Mouse (Mus musculus) A20 (cell line): ENCODE data around the gene Tbx4.

Source experiments
- DNase-seq: peaks from one replicate; pipeline ENCODE4 v3.0.0-alpha.2; 2011; ENCODE audit warnings: low read depth, low spot score

Gene Tbx4

DNA sequence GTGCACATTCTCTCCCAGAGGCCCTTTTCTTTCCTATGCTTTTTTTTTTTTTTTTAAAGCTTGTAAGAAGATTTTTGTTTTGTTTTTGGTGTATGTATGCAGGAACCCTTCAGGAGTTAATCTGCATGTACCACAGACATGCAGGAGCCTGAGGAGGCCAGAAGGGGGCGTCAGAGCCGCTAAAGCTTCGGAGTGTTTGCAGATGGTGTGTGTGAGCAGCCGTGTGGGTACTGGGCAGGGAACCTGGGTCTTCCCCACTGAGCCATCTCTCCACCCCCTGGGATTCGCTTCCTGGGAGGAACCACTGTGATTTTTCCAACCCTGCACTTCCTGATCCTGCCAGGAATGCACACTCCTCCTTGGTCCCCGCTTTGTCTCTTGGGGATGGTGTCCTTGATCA is 35.5 kb upstream of the Tbx4 start:
- DNase-seq: peak; percentile 49

DNA sequence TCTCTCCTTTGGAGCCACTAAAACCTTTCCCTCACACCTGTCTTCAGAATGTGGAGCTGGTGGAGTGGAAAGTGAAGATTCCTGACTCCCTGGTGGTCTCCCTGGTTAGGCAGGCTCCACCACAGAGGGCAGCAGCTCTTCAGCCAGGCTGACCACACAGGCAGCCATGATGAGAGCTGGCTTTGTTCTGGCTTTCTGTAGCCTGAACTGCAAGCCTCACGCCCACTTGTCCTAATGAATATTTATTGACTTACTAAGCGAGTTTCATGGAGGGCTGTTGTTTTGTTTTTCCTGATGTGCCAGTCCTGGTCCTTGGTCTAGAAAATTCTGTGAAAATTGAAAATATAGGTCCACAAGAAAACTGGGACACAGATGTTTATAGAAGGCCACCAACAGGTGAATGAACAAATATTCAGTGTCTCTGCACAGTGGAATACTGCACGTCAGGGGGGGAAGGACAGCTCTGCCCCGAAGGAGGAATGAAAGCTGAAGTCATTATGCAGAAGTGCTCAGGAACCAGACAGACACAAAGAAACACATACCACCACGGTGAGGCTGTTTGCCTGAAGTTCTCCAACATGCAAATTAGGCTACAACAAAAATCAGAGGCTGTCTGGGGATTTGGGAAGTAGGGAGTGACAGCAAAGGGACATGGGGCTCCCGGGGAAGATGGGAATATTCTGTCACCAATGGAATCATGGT is 28.1 kb upstream of the Tbx4 start:
- no peak for DNase-seq

DNA sequence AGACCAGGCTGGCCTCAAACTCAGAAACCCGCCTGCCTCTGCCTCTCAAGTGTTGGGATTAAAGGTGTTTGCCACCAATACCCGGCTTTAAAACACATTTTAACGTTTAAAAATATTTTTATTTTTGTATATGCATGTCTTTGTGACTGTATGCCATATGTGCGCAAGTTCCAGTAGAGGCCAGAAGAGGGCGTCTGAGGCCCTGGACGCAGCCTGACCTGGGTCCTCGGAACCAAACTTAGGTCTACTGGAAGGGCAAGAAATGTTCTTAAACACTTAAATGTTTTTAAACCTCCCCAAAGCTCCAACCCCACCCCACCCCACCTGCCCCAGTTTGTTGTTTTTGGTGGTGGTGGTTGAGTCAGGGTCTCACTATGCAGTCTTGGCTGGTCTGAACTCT is 21.9 kb upstream of the Tbx4 start:
- peak; percentile 65 for DNase-seq

DNA sequence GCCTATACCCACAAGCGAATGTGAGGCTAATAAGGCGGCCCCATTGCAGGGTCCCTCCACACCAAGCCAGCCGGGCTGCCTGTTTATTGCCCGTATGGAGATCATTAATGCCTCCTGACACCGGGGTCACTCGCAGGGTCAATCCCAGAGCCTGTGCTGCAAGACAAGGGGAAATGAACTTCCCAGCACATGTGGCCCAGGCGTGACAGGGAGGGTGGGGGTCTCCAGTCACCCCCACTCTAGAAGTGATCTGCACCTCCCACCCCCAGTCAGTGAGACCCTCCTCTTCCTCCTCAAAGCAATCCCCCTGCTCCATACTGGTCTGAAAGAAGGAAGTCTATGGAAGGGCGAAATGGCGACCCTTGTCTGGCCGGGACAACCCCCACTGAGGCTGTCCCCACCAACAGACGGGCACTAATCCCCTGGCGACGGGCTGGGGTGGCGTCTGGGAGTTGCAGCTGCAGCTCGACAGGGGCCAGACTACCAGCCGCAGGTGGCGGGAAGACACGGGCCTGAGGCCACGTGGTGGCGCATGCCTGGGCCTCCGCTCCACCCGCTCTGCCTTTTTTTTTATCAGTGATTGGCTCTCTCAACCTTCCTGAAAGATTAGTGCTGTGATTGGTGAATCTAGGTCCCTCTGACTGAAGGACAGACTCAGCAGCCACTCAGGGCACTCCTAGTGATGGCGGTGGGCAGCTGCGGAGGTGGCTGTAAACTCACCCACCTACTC is 10.0 kb upstream of the Tbx4 start:
- no peak for DNase-seq

DNA sequence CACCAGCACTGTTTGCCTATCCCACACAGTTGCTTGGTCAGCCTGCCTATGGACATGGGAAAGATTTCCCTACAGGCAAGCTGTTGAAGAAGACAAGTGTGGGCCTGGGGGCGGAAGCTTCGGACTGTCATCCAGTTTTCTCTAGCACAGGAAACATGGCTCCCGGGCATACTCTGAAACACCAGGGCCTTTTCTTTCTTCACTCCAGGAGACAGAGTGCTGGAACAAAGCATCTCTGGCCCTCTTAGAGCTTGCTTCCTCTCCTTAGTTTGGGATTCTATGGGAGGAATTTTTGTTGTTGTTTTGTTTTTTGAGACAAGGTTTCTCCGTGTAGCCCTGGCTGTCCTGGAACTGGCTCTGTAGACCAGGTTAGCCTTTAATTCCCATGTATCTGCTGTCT is 1.7 kb upstream of the Tbx4 start:
- no peak for DNase-seq

DNA sequence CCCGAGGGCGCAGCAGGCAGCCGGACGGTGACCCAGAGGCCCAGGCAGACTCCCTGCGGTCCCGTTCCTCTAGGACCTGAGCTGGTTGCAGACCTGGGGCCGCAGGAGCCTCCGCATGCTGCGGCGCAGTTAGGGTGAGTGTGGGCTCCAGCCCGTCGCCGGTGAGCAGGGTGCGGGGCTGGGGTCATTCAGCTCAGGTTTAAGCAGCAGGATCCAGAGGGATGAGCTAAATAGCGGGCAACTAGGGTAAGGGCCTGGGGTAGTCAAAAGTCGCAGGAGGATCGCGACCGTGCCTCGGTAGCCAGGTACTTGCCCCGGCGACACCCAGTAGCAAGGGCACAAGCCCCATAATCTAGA is 185 bp downstream of the Tbx4 start:
- DNase-seq: no peak

DNA sequence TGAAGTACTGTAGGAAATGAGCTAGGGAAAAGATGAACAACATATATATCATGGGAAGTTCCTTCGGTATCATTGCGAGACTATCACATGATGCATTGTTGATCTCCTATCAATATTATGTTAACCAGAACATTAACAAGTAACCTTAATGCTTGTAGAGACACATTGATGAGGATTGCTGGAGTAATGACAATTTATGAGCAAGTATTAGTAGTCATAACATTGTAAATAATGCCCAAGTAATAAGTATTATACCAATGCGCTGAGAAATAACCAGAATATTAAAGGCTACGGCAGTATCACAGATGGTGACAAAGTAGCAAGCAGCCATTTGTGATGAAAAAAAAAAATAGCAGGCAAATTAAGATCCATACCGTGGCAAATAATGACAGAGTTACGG is 1.1 kb downstream of the Tbx4 start:
- no peak for DNase-seq

DNA sequence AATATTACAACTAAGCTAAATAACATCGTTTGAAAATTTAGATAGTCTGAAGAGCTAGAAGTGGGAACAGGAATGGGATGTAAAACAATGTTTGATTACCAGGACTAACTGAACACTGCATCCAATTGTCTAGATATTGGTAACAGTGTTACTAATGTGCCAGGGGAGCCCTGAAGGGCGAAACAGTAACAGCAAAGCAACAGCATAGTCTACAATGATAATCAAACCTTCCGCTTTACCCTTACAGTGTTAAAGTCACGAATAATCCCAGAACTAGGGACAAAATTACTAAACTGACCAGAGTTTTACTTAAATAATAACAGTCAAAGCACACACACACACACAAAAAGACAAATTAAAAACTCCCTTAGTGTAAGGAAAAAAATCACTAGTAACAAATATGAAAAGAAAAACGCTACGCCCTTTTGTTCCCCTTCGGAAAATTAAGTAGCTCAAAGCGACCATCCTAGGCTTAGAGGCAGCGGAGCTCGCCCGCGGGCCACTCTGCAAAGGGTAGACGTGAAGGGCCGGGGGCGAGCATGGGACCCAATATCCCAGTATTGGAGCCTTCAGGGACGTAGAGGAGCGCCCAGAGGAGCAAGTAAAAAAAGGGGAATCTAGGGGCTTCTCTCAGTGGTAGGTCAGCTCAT is 1.7 kb downstream of the Tbx4 start:
- DNase-seq: no peak

DNA sequence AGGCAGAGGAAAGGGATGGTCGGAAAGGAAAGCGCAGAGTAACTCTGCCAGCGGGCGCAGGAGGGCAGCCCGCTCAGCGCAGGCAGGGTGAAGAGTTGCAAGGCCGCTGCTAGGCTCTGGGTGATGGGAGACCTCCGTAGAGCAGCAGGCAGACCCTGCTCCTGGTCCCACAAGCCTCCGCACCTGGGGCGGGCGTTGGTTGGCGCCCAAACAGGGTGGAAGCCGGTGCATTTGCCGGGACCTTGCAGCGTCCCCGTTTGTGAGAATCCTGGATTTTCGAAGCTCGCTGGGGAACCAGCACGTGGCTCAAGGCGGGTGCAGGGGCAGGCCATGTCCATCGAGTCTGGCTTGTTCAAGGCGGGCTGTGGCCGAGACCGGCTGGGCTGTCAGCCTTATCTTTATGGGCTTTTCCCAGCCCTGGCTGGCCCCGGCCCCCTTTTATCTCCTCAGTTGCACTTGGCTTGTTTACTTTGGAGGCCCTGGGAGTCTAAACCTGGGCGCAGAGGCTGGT is 2.3 kb downstream of the Tbx4 start:
- DNase-seq: no peak

DNA sequence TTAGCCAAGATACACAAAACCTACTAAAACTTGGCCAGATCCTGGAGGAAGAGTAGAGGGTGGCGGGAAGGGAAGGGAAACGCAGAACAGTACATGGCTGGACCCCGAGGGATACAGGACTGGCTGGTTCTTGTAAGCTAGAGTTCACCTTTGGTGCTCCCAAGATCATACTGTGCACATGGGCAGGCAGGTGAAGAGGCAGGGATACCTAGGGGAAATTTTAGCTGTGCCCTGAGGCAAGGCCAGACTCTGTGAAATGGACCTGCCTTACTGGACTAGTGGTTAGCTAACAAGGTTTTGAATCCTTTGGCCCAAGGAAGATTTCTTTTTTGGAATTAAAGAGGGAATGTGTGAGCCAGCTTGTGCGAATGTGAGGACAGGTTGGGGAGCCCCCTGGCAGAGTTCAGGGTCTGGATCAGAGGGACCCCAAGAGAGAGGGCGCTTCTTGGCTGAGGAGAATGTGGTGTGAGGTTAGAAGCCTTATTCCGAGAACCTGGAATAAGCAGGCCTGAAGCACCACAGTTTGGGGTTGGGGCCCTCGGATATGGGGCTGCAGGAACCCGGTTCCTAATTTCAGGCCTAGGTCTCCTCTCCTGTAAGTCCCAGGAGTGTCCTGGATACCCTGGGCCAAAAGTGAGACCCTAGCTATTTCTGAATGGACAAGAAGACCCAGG is 3.0 kb downstream of the Tbx4 start:
- no peak for DNase-seq

DNA sequence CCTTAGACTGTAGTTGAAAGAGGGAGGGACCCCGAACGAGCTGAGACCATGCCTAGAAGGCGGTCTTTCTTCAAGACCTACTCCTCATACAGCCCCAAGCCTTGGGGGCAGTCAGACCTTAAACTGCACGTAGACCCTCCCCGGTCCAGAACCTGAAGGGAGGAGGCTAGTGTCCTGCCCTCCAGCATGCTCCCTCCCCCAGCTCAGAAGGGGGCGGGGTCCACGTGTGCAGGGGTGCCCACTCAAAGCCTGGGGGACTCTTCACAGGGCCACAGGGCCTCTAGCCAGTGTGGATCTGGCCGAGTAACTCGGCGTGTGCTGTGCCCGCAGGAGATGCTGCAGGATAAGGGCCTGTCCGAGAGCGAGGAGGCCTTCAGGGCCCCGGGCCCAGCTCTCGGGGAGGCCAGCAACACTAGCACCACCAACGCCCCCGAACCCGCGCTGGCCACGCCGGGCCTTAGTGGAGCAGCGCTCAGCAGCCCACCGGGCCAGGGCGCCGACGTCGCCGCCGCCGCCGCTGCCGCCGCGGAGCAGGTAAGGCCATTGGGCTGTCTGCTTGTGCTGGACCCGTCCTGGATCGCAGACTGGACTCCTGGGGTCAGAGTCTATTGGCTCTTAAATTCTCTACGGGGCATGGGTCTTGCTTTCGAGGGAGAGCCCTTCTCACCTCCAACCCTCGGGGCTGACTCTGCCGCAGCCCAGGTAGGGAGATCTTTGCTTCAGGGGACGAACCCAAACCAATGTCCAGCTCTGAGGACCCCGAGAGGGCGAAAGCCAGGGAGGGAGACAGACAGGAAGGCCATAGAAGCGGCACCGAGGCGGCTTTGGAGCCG is 3.7 kb downstream of the Tbx4 start:
- DNase-seq: no peak

DNA sequence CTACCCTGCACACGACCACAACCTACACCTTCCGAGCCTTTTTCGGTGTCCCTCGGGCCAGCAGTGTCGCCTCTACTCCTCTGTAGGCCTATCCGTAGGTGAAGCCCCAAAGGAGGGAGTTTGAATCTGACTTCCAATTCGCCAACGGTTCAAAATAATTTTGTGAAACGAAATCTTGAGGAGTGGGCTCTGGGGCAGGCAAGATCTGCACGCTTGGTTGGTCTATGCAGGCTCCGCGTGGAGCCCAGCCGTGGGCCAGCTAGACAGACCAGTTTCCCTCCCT is 4.3 kb downstream of the Tbx4 start:
- DNase-seq: no peak

DNA sequence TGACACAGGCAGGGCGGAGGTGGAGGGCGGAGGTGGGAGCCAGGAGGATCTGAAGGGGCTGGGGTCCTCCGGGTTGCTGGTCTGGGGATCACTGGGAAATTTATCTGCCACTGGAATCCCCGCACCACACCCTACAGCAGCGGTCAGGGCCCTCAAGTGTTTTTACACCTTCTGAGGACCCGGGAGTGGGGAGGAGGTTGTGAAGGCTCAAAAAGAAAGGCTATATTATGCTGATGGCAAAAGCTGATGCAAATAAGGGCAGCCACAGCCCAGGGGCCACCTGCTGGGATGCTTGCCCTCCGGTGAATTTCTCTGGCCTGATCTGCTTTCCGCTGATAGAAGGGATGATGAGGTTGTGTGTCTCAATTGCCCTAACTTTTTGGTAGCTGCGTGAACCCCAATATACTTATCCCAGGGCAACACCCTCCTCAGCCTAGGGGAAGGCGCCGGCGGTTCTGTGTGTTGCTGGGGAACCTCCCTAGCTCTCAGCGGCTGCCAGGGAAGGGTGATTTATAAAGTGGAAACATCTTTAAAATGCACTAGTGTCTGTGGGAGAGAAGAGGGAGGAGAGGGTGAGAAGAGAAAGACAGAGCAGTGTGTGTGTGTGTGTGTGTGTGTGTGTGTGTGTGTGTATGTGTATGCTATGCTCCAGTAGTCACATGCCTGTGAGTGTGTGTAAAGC is 4.9 kb downstream of the Tbx4 start:
- no peak for DNase-seq

DNA sequence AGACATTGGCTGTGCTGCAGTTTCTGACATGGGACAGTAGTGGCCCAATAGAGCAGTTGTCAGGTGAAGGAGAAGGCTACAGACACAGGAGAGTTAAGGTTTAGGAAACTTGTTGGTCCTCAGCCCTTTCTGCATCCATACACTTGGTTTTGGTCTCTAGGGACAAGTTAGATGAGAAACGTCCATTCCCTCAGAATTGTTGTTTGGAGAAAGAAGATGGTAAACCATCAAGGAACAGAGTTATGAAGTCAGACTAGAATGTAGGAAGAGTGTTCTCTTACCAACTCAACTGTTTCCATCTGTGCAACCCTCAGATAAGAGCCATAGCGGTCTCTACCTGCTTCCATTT is 5.4 kb downstream of the Tbx4 start:
- peak; percentile 61 for DNase-seq

DNA sequence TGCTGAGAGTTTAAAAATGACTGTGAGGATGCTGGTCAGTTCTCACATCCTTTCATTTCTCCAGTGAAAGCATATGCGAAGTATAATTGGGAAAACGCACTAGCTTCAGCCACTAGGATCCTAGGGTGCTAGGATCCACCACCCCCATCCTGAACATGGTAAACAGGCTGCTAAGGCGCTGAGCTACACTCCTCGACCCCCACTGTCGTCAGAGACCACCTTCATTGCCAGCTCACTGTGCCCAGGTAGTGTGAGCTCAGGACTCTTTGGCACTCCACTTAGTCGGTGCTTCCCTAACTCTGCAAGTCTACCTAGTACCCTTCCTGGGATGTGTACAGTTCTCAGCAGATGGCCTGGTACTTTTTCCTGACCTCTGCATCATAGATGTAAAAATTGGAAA is 6.5 kb downstream of the Tbx4 start:
- no peak for DNase-seq

DNA sequence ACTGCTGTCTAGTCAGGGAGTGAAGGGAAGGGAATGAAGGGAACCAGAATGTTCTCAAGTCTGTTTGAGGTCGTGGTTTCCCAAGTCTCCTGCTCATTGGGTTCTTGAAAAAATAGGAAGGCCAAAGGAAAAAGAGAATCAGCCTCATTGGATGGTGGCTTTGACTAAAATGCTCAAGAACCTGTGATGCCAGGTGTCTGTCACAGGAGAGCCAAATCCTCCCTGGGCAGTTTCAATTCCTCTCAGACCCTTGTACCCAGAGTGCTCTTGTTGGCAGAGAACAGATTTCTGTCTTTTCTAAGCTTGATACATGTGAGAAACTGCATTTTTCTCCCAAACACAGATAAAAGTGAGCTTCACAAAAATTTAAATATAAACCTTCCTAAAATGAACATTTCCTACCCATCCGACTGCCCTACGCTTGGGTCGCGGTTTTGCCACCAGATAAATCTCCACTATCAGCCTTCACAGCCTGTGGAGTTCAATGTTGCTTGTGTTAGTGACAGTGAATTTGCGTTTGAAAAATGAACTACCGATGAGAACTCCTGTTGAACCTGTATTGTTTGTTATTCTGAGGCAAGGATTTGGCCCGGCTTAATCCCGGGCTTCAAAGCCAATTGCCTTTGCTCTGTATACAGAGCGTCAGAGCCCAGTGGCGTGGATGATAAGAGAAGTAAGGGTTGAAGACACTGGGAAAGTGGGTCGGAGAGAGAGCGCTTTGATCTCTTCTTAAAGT is 7.3 kb downstream of the Tbx4 start:
- peak; percentile 81 for DNase-seq

DNA sequence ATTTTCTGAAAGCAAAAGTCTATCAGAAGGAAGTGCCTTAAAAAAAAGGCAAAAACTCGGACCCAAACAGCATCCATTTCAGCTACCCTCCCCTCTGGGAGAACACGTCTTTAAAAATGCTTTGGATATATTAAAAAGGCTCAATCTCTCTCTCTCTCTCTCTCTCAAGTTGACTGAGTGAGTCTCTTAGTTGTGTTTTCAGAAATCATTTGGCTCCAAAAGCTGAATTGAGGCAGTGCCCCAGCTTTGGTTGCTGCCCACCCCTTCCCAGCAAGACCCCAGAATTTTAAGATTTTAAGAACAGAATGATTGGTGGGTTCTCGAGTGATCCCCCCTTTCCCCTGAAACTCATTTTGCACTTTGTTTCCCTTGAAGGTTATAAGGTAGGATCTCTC is 7.9 kb downstream of the Tbx4 start:
- no peak for DNase-seq

DNA sequence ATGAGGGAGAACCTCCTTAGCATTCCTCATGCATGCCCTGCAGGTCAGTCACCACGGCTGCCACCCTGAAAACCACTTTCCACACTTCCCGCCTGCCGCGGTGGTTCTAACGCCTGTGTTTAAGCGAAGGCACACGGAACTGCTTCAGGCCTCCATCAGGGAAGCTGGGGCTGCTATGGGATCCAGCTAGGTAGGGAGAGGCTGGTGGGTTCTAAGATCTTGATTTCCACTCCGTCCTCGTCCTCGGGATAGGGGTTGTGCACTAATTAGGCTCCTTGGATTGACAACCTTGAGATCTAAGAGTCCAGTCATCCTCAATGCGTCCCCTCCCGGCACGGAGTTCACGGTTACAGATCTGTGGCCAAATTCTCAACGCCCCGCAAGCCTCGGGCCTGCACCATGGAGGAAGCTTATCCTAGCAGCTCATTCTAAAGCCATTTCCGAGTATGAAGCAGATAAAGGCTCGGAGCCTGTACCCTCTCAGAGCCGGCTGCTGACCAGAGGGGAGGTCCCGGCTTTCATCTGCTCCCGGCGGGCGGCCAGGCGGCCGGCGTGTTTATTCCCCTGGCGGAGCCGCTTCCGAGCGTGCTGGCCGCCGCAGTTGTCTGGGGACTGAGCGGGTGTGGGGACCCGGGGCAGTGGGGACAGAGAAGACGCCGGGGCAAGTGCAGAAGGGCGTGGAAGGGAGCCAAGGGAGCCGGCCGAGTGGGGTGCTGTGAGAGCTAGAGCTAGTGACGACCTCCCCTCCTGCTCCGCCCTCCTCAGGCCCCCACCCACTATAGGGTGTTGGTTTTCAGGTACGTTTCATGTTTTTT is 8.7 kb downstream of the Tbx4 start:
- DNase-seq: no peak

DNA sequence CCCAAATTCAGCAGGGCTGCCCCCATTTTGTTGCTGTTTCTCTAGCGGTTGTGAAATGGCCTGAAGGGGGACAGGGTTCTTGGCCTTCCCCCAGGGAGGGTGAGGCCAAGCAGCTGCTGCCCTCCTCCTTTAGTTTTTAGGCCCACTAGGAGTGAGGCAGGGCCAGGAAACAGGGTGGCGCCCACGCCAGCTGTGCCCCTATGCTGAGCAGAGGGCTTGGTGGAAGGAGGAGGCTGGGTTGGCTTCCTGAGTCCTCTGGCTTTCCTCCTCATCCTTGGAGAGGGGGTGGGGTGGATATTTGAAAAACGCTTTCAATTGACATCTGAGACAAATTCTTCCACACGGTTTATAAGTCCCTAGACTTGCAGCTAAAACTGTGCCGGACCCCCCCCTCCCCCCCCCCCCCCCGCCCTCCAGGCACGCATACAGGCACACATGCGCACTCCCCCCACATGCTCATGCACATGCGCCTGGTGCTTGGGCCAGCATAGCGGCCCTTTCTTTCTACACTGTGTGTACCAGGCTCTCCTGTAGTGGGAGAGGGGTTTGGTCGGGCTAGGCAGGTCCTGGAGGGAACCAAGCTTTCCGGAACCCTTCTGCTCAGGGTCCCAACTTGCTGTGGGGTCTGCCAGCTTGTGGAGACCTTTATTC is 10.2 kb downstream of the Tbx4 start:
- DNase-seq: no peak
